Mouse (Mus musculus) adrenal gland, adult (tissue): ENCODE measurements around the gene A930004D18Rik.

Experiments used
- DNase-seq, 2 experiments: peaks; one replicate each; pipeline ENCODE4 v3.0.0; 2022 to 2023; ENCODE audit warnings: low spot score in 1 of 2; ENCODE audit not compliant: inconsistent age in 2 of 2

A930004D18Rik gene

GRCm38 (mm10) chr2:18039566-18040290 is 2.2 kb upstream of the A930004D18Rik start:
- peak in 1 of 2 experiments; percentile 61 for DNase-seq

- peak in 1 of 2 experiments; percentile 19 for DNase-seq
Observed at GRCm38 (mm10) chr2:18038895-18039371, 1.4 kb upstream of the A930004D18Rik start.

GRCm38 (mm10) chr2:18038141-18038752 is 710 bp upstream of the A930004D18Rik start:
- DNase-seq = no peak

GRCm38 (mm10) chr2:18034371-18035250 is 2.9 kb downstream of the A930004D18Rik start:
- no peak for DNase-seq

- DNase-seq = peak in 1 of 2 experiments; percentile 32
Observed at GRCm38 (mm10) chr2:18033166-18034108, 4.1 kb downstream of the A930004D18Rik start.

- DNase-seq = peak in 1 of 2 experiments; percentile 54
Observed at GRCm38 (mm10) chr2:18032538-18032895, 5.0 kb downstream of the A930004D18Rik start.

- DNase-seq = peak; percentile 56 to 87
Observed at GRCm38 (mm10) chr2:18031831-18032537, 5.6 kb downstream of the A930004D18Rik start.

GRCm38 (mm10) chr2:18031271-18031821 is 6.2 kb downstream of the A930004D18Rik start:
- peak; percentile 30 to 86 for DNase-seq

GRCm38 (mm10) chr2:18030581-18030980 is 7.0 kb downstream of the A930004D18Rik start:
- DNase-seq = peak in 1 of 2 experiments; percentile 46

- DNase-seq = peak in 1 of 2 experiments; percentile 40
Observed at GRCm38 (mm10) chr2:18029656-18030055, 7.9 kb downstream of the A930004D18Rik start.

- DNase-seq = peak; percentile 93 to 97
Observed at GRCm38 (mm10) chr2:18028140-18029021, 9.2 kb downstream of the A930004D18Rik start.

- peak; percentile 95 to 98 for DNase-seq
Observed at GRCm38 (mm10) chr2:18027448-18028139, 9.9 kb downstream of the A930004D18Rik start.

- DNase-seq = peak; percentile 69 to 90
Observed at GRCm38 (mm10) chr2:18026116-18026947, 11.2 kb downstream of the A930004D18Rik start.

- no peak for DNase-seq
Observed at GRCm38 (mm10) chr2:18025781-18026115, 11.8 kb downstream of the A930004D18Rik start.

GRCm38 (mm10) chr2:18025116-18025515 is 12.4 kb downstream of the A930004D18Rik start:
- DNase-seq = no peak

- no peak for DNase-seq
Observed at GRCm38 (mm10) chr2:18022886-18023285, 14.7 kb downstream of the A930004D18Rik start.

GRCm38 (mm10) chr2:18019122-18019521 is 18.4 kb downstream of the A930004D18Rik start:
- DNase-seq = no peak
